Mouse (Mus musculus): ENCODE data around the gene Rbbp8nl.
"Not testable (repeated sequence)": the region's sequence is repeated elsewhere in the genome, so short reads cannot be mapped to it uniquely, and the experiment has no call there.

The Rbbp8nl gene

GRCm38 (mm10) chr2:180290503-180290902 is 824 bp upstream of the Rbbp8nl start:
- DNase-seq (ENCODE audit: extremely low spot score, low read depth, low spot score): no peak

DNA sequence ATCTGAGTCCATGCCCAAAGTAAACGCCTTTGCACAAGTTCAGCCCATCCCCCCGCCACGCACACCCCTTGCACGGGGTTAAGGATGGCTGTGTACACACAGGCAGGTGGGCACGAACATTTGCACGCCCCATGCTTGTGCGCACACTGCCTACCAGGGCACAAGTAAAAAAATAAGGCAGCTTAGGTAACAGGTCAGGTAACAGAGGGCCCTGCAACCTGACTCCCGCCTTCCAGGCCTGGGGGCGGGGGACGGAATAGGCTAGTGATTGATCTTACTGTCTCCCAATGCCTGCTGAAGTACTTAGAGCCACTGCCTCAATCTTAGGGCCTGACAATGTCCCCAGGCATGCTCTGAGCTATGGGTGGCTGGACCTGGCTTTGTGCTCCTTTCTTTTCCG is 713 bp downstream of the Rbbp8nl start:
- DNase-seq (ENCODE audit: extremely low spot score, low read depth, low spot score): no peak

- DNase-seq (ENCODE audit: extremely low spot score, low read depth, low spot score): no peak
Observed at GRCm38 (mm10) chr2:180279321-180279720, 10.4 kb downstream of the Rbbp8nl start.

DNA sequence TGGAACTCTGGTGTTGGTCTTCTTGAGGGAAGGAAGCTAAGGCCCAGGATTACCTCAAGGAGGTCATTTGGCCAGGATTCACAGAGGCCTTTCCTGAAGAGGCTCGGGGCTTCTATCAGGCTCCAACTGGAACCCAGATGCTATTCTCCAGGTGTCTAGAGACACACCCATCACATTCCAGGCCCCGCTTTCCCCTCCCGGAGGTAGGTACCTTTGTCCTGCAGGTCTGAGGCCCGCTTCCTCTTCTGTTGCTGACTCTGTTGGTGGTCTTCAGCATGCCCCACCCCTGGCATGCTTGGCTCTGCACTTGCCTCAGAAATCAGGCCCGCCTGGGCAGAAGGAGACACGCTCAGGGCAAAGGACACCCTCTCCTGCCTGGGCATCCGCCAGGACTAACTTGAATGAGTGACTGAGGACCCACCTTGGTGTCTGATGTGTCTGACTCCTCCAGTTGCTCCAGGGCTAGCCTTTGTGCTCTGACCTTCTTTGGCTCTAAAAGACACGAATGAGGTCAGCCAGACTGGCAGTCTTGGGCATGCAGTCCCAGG is 11.8 kb downstream of the Rbbp8nl start:
- DNase-seq (ENCODE audit: extremely low spot score, low read depth, low spot score): no peak

- no peak for DNase-seq (ENCODE audit: extremely low spot score, low read depth, low spot score)
Observed at GRCm38 (mm10) chr2:180276851-180277259, 12.8 kb downstream of the Rbbp8nl start.

- DNase-seq (ENCODE audit: extremely low spot score, low read depth, low spot score): no peak
Observed at GRCm38 (mm10) chr2:180276385-180276784, 13.3 kb downstream of the Rbbp8nl start.

GRCm38 (mm10) chr2:180275836-180276235 is 13.8 kb downstream of the Rbbp8nl start:
- peak; percentile 70 for DNase-seq (ENCODE audit: extremely low spot score, low read depth, low spot score)

DNA sequence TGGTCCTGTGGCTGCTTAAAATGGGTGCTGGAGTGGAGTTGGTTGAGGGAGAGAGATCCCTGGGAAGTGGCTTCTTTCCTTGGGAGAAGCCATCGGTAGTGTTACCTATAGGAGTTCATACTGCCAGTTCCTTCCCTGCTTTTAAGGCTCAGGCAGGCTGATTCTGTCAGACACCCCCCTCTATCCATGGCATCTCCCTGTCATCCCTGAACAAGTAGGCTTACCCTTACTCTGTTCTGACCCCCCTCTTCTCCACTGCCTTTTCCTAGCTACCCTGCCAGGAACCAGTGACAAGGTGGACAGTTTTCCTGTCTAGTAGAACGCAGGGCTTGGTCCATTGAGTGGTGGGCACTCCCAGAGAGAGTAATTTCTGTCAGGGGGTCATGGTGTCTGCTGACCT is 15.2 kb downstream of the Rbbp8nl start:
- DNase-seq (ENCODE audit: extremely low spot score, low read depth, low spot score): no peak

DNA sequence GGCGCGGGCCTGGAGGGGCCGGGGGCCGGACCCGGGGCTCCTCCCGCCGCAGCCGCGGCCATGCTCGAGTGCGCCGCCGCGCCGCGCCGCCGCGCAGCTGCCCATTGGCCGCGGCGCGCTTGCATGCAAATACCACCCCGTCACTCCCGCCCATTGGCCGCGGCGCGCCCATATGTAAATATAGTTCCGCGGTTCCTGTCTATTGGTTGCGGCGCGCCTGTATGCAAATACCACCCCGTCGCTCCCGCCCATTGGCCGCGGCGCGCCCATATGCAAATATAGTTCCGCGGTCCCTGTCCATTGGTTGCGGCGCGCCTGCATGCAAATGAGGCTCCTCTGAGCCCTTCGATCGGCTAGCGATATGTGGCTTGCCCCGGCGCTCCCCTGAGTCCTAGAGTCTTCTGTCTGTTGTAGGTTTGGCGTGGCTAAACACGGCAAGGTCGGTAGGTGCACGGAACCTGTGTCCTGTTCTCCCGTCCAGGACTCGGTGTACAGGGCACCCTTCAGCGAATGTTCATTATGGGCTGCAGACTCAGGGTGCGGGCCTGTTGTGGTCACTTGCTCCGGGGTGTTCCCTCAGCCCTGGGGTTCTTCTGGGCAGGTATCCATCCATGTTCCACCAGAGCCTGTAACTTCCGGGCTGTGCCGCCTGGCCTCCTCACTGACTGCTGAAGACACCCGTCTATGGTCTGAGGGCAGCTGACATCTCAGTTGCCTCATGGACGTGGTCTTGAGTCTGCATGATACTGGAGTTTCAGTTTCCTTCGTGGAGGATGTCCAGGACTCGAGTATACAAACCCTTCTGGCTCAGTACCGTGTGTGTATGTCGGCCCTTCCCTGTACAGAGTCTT is 16.1 kb downstream of the Rbbp8nl start, which contains the start of gene Cables2:
Gene Cables2, minus strand, starts transcription at position 103 of the 851 bp plus-strand sequence.
- DNase-seq (ENCODE audit: extremely low spot score, low read depth, low spot score): peak; percentile 72

DNA sequence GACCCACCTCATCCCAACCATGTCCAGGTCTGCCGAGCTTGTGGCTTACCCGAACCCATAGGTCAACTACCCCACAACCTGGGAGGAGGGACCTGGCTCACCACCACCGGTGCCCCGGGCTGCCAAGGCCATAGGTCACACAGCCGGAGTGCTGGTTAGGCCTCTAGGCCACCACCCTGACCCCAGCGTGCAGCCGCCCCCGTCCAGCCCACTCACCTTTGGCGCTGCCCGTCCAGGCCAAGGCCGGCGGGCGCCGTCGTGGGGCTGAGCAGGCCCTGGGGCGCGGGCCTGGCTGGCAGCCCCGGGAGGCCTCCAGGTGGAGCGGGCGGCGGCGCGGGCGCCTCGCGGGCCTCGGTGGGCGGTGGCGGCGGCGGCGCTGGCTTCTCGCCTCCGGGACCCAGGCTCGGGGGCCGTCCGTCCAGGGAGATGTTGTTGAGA is 16.8 kb downstream of the Rbbp8nl start:
- no peak for DNase-seq (ENCODE audit: extremely low spot score, low read depth, low spot score)

DNA sequence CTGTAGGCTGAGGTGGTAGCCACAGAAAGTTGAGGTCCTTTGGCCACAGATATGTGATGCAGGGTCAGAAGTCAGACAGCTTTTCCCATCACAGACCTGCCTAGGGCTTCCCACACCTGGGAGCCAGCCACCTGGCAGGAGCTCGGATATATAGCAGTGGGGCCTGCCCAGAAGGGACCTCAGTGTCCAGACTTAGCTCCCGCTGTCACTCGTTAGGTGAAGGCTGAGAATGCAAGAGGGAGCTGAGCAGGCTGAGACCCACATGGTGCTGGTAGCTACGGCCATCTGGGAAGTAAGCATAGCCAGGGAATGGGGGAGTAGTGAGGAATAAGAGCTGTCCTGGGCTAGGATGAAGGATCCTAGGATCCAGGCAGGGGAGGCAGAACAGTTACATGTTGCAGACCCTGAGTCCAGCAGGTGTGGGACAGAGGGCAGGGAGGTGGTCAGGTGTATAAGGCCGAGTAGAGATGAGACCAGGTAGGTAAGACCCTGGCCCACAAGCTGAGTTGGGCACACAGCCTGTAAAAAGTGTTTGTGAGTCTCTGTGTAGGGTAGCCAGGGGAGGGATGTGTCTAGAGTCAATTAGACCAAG is 17.8 kb downstream of the Rbbp8nl start:
- no peak for DNase-seq (ENCODE audit: extremely low spot score, low read depth, low spot score)

GRCm38 (mm10) chr2:180270537-180271255 is 19.0 kb downstream of the Rbbp8nl start:
- DNase-seq (ENCODE audit: extremely low spot score, low read depth, low spot score): no peak

DNA sequence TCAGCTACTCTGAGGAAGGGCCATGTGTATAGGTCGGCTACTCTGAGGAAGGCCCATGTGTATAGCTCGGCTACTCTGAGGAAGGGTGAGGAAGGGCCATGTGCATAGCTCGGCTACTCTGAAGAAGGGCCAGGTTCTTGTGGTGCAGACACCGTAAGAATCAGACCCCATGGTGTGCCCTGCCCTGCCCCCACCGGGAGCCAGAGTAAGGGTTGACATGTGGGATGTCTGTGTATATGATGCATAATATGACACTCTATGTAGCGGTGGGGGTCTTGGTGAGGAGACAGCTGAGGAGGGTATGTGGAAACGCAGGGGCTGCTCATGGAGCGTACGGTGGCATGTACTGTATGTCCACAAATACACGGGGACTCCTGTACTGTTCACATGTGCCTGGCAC is 20.4 kb downstream of the Rbbp8nl start:
- DNase-seq (ENCODE audit: extremely low spot score, low read depth, low spot score): no peak

DNA sequence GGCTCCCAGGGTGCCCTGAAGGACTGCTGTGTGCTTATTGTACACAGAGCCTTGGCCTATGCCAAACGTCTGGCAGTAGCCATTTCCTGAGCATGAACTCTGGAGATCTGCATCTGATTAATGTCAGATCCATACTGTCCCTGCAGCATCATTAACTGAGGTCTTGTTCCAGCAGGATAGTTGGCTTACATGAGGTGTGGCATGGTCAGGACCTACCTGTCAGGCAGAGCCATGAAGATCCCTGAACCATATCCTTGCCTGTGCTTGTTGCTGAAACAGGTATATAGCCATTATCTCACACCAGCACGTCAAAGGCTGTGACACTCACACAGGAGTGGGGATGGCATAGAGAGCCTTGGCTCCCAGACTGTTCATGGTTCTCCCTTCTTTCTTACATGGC is 21.7 kb downstream of the Rbbp8nl start:
- DNase-seq (ENCODE audit: extremely low spot score, low read depth, low spot score): no peak

GRCm38 (mm10) chr2:180262891-180263290 is 26.8 kb downstream of the Rbbp8nl start:
- DNase-seq (ENCODE audit: extremely low spot score, low read depth, low spot score): no peak

- no peak for DNase-seq (ENCODE audit: extremely low spot score, low read depth, low spot score)
Observed at GRCm38 (mm10) chr2:180262441-180262840, 27.2 kb downstream of the Rbbp8nl start.

DNA sequence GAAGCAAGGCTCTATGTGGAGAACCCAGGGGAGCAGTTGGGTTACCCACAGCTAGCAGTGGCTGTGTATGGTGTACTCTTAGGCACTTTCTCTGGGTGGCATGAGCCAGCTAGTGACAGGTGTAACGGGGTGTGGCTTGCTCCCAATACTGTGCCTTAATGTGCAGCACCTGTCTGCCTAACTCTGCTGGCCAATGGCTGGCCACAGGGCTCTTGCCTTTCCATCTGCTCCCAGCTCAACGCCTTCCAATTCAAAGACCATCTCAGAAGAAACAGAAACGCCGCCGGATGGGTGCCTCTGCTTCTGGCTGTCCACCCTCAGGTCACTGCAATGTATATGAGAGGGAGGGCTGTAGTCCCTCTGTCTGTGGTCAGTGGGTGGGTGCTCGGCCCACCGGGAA is 27.8 kb downstream of the Rbbp8nl start:
- no peak for DNase-seq (ENCODE audit: extremely low spot score, low read depth, low spot score)

DNA sequence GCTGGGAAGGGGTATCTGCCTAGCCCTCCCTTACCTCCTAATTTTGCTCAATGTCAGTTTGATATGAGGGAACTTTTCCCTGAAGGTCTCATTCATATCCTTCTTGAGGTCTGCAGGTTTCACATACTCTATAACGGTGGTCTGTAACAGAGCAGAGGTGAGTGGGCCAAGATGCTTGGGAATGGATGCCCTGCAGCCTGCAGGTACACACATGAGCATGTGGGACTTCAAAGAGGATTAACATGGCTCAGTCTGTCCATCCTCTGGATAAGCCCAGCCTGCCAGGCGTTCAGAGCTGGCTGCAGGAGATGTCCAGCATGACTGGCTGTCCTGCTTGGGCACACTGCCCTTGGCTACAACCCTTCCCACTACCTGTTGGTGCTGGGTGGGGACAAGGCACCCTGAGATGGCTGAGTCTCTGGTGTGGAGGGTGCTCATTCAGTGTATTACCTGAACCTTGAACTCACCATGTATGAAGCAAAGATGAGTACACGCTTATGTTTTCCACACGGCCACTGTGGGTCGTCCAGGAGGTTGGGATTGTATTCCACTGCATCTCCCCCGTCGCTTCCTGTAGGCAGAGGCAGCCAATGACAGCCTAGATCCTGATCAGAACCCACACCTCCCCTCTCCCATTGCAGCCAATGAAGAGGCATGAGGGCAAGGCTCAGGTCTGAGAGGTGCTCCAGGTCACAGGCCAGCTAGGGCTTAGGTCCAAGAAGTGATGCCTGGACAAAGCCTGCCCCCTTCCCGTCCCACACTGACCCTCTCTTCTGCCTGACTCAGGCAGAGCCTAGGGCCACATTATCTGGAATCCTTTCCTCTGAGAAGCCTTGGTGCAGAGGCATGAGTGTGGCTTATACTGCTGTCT is 28.8 kb downstream of the Rbbp8nl start:
- no peak for DNase-seq (ENCODE audit: extremely low spot score, low read depth, low spot score)

GRCm38 (mm10) chr2:180259826-180260609 is 29.7 kb downstream of the Rbbp8nl start:
- DNase-seq (ENCODE audit: extremely low spot score, low read depth, low spot score): not testable (repeated sequence)
